Mouse (Mus musculus): ENCODE data around the gene Cux2.

The Cux2 gene

DNA sequence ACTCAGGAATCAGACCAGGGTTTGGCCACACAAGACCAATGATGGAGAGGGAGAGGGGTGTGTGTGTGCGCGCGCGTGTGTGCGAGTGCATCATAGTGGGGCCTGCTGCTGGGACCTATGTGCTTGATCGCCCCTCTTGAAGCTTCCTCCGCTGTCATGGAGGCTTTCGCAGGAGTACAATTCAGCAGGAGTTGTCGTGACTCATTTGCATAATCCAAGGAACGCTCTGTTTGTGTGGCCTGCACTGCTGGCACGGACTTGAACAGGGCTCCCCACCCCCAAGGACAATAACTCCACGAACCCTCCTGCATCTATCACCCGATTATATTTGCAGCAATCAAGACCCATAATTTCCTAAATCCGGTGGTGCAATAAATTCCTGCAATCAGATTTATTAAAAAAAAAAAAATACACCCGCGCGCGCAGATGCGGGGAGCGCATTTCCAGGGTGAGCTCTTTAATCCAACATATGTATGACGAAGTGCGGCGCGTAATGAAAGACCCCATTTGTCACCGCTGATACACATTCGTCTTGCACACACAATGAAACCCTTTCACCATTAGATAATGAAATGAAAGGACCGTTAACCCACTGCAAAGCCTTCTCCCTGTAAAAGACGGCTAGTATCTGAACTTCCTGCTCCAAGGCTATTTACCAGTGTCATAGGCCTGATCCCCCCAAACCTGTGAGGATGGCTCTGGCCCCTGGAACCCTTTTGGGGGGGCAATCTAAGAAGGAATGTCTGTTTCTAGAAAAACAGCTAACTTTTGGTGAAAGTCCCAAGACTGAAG lies 124.0 kb downstream of the Cux2 start:
- no peak for DNase-seq (ENCODE audit: low read depth in 1 of 2, low spot score in 2 of 2)

- no peak for DNase-seq (ENCODE audit: low read depth in 1 of 2, low spot score in 2 of 2)
Observed at GRCm38 (mm10) chr5:121925291-121925690, 124.6 kb downstream of the Cux2 start.

- no peak for DNase-seq (ENCODE audit: low read depth in 1 of 2, low spot score in 2 of 2)
Observed at GRCm38 (mm10) chr5:121924423-121924822, 125.5 kb downstream of the Cux2 start.

DNA sequence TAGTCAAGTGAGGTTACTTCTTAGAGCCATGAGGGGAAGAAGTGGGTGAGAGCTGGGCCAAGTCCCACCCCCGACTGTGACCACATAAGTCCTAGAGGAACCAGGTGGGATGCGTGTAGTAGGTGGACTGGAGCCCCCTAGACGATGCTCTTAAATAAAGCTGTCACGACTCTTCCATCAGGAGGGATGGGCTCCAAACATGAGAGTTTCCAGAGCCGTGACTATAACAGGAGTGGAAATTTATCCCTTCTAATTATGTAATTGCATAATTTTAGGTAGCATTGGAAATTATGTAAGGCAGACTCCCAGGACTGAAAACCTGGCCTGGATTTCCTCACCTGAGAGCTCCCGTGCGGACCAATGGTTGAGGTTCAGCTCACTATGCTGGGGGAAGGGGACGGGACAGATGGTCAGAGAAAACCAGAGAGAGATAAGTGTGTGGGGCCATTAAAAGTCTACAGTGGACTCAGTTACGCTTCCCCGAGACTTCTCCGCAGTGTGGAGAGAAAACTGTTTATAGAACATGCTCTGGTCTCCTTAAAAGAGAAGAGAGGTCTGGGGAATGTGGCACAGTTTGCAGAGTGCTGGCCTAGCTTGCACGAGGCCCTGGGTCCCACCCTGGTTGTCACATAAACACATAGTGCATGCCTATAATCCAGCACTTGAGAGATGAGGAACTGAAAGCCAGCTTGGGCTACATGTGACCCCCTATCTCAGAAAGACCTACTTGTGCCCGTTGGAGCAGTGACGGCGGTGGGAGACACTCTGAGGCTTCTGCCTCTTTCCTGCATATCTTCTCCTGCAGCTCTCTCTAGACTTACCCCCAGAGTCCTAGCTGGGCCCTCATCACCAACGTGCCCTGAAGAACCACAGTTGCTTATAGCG lies 126.7 kb downstream of the Cux2 start:
- DNase-seq (ENCODE audit: low read depth in 1 of 2, low spot score in 2 of 2), result no peak

DNA sequence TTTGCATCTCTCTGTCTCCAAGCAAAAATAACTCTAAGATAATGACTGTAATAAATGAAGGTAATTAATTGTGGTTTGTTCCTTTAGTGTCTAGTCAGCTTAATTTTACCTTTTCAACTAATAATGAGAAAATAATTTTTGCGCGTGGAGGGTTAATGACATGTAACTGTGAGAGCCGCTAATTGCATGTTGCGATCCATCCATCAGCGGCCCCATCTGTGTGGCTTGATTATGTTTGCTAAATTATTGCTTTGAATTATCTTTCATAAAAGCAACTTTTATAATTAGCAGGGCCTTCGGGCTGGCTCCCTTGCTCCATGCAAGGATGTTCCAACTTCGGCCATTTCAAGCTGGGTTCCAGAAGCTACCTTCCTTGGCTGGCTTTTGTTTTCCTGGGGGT lies 130.7 kb downstream of the Cux2 start:
- no peak for DNase-seq (ENCODE audit: low read depth in 1 of 2, low spot score in 2 of 2)

DNA sequence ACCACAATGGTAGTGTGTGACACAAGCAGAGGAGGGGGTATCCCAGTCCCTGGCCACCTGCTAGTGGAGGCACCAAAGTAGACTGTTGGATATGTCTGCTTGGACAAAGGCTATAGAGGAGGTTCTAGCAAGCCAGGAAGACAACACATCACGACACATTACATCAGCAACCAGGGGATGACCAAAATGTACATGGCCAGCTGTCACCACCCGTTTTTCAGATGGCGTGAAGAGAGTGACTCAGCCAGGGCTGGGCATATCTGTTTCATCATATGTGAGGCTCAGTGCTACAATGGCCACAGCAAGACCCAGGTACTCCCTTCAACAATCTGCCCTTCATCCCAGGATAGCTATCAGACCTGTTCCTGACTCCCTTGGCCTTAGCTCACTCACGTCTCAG lies 133.1 kb downstream of the Cux2 start:
- no peak for DNase-seq (ENCODE audit: low read depth in 1 of 2, low spot score in 2 of 2)

DNA sequence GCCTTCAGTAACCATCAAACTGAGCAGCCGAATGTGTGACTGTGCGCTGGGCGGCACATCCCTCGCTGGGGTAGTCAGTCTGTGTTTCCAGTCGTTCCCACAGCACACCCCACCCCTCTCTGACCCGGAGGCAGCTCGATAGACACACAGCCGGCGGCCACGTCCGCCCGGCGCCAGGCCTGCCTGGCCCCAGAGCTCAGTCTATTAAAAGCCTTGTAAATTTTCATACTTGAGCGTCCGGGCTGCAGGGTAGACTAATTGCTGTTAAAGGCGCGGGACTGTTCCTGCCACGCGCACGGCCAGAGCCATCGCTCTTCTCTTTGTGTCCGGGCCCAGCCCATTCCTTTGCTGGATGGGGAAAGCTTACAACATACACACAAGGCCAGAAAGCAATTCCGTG lies 135.9 kb downstream of the Cux2 start:
- DNase-seq (ENCODE audit: low read depth in 1 of 2, low spot score in 2 of 2), result no peak

DNA sequence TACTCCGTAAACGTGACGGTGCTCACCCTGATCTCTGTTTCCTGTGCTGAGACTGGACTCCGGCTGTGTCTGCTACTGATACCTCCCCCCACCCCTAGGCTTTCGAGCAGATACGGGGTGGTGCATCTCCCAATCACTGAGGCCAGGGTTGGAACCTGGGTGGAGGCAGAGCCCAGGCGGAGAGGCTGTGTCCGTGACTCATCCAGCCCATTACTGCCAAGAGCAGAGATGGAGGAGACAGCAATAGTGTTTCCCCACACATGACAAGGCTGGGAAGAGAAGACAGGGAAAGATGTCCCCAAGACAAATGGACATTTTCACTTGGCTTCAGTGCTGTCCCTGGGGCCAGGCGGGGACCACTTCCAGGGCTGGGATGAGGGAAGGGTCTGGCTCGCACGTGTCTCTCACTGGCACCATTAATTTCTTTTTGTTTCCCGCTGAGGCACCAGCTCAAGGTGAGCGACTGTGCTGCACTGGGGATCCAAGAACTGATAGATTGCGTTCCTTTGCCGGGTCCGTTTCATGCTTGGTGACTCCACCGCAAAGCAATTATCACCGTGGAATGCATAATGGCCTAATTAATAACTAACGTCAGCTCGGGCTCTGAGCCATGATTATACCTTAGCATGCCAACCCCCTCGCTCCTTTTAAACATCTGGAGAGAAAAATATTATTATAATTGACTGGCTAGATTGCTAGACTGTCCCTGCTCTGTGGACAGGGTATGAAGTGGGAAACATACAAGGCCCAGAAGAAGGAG lies 140.5 kb downstream of the Cux2 start:
- DNase-seq (ENCODE audit: low read depth in 1 of 2, low spot score in 2 of 2), result no peak

DNA sequence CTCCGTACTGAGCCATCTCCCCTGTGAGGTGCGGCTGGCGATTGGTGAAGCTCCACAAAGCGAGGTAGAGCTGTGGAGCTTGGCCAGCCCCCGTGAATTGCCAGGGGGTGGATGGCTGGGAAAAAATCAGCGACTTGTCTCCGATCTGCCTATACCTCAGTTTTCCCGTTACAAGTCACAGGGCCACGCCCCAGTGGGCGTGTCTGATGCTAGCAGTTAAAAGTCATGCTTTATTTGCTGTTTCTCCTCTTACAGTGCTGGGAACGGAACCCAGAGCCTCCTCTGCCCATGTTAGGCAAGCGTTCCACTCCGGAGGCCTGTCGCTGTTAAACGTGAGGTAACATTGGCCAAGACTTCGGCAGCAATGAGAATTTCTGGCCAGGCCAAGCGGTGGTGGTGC lies 144.2 kb downstream of the Cux2 start:
- DNase-seq (ENCODE audit: low read depth in 1 of 2, low spot score in 2 of 2), result no peak

DNA sequence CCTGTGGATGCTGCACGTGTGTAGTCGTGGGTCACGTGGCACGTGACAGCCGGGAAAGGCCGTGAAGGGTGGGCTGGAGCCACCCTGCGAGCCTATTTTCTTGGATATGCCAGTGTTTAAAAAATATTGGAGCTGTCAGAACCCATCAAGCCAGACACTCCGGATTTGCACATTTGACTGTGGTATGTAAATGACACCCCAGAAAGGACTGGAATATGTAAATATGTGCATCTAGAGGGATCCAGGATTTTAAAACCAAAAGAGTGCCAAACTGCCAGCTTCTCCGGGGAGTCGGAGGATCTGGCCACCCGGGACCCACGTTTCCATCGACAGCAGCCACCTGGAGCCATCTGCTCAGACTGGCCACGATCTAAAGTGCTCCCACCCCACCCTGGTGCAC lies 145.1 kb downstream of the Cux2 start:
- no peak for DNase-seq (ENCODE audit: low read depth in 1 of 2, low spot score in 2 of 2)

DNA sequence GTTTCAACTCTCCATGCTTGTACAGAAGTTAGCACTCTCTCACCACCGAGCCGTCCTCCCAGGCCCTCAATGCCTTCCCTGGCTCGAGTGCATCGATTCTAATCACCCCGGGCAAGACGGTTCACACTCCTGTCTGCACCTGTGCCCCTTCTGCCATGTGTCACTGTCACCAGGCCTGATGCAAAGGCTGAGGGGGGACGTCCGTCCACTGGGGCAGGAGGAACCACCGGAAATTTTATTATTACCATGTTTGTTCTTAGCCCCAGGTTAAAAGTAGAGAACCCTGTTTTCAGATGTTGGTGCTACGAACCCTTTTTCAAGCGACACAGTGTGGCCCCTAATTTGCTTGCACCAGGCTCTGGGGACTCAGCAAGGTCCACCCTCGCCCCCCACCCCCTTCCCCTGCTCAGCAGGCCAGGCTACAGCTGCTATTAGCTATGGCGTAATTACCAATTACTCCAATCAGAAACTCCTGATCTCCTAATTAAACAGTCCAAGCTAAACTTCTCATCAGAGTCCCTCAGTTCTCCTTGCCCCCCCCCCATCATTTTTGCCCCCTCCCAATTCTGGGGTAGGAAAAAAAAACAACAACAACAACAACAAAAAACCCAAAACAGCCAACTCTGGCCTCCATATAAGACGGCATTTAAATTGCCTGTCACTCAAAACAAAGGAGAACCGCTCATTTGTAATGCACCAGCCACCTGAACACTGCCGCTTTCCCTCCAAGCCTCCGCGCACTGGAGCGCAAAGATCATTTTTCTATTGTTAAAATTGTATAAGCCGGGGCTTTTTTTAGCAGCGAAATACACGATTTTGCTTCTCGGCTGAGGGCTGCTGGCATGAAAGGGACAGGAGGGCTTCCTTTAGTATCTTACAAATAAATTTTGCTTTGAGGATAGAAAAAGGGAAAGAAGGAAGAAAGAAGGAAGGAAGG lies 146.8 kb downstream of the Cux2 start:
- DNase-seq (ENCODE audit: low read depth in 1 of 2, low spot score in 2 of 2), result no peak

DNA sequence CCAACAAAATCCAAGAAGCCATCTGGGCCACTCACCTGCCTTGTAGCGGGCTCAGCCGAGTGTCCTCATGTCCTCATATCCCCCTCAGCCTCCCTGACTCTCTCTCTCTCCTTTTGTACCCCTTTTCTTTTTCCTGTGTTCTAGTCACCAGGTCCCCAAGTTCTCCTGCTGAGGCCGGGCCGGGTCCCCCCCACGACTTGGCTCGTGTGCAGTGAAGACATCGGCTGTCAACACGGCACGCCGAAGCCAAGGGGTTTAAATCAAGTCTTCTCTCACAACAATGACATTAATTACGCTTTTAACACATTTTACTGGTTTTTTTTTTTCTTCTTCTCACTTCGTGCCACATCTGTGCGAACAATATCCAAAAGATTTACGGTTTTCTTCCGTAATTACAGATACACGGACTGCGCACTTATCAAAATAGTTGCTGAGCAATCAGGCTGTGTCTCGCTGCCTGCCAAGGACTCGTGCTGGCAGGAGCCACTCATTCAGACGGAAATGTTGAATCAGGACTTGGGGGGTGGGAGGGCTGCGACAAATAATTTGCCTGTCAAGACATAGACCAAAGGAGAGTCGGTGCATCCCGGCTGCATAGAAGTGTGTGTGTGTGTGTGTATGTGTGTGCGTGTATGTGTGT lies 154.7 kb downstream of the Cux2 start:
- DNase-seq (ENCODE audit: low read depth in 1 of 2, low spot score in 2 of 2), result no peak

- no peak for DNase-seq (ENCODE audit: low read depth in 1 of 2, low spot score in 2 of 2)
Observed at GRCm38 (mm10) chr5:121894647-121895046, 155.3 kb downstream of the Cux2 start.

GRCm38 (mm10) chr5:121893581-121893980 lies 156.3 kb downstream of the Cux2 start:
- DNase-seq (ENCODE audit: low read depth in 1 of 2, low spot score in 2 of 2), result no peak

DNA sequence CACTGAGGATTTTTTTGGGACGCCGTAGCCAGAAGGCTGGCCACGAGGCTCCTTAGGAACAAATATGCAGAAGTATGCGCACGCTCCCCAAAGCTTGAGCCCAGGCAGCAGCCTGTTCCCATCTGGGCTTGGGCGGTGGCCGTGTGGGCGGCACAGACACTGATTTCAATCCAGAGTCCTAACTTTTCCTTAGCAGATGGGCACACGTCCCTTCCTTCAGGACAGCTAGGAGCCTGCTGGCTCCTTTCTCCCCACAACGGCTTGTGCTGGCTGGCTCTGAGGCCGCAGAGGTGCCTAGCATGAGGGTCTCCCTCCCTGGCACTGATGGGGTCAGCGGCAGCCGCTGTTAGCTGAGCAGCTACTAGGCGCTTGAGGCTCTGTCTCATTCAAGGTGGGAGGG lies 157.6 kb downstream of the Cux2 start:
- DNase-seq (ENCODE audit: low read depth in 1 of 2, low spot score in 2 of 2), result no peak

- DNase-seq (ENCODE audit: low read depth in 1 of 2, low spot score in 2 of 2), result no peak
Observed at GRCm38 (mm10) chr5:121890925-121891324, 159.0 kb downstream of the Cux2 start.

DNA sequence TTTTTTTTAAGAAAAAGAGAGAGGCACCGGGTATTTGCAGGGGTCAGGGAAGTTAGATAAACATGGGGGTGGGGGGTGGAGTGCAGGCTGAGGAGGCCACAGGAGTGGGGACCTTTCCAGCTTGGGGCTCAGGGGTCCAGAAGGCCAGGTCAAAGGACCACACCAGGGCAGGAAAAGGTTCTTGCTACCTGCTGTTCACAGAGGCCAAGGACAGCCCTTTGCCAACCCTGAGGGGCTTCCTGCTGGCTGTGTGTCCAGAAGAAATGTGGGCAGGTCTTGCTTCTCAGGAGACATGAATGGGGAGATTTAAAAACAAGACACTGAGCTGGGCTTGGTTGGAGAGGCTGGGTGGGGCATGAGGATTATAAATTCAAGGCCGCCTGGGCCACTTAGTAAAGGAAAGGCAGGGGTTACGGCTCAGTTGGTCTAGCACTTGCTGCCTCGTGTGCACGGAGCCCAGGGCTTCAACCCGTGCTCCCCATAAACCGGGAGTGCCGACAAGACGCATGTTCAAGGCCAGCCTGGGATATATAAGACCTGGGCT lies 160.0 kb downstream of the Cux2 start:
- DNase-seq (ENCODE audit: low read depth in 1 of 2, low spot score in 2 of 2), result no peak

GRCm38 (mm10) chr5:121889375-121889774 lies 160.5 kb downstream of the Cux2 start:
- no peak for DNase-seq (ENCODE audit: low read depth in 1 of 2, low spot score in 2 of 2)

- no peak for DNase-seq (ENCODE audit: low read depth in 1 of 2, low spot score in 2 of 2)
Observed at GRCm38 (mm10) chr5:121883356-121883755, 166.5 kb downstream of the Cux2 start.

- DNase-seq (ENCODE audit: low read depth in 1 of 2, low spot score in 2 of 2), result peak in 1 of 2 experiments; percentile 5
Observed at GRCm38 (mm10) chr5:121879211-121879610, 170.7 kb downstream of the Cux2 start.
